In the genomic region with DNA sequence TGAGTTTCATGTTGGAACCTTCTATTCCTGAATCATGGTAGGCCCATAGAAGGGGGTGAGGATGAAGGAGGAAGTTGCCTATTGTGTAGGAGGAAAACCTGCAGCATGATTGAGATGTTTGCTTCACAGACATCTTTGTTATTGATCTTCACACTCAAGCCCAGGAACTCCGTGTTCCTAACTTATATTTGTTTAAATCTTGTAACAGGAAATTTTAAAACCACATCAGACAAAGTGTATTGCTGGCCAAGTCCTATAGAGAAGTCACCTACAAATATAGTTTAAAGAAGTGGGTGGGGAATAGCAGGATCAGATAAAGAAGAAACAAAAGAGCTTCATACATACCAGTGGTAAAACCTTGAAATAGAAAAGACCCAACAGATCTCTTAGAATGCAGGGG, we compare ENCODE assay signal across 28 mouse cellular contexts. TPM values are rescaled to one million over a fixed set of nuclear protein-coding genes. Genes with fewer than 3 reads are reported as not detected.
"Had no signal": no experiment of that assay in that cellular context is flagged by ENCODE, and none has a peak within 500 bp of the region (broad histone marks: within the 10 kb centered on the region; RNA-seq: fewer than 3 reads in every experiment).

No protein-coding gene starts in this region.

- H3K27me3 ChIP-seq: megakaryocyte, embryonic 14.5 days; midbrain, embryonic 13.5 days; midbrain, embryonic 15.5 days; neural tube, embryonic 13.5 days; neural tube, embryonic 15.5 days had no signal

- DNase-seq: lung, adult 18-20 months; lung, embryonic 14.5 days; lung, postnatal 14 days; lung, postnatal 36 days; retina, postnatal 1 day; right cerebral cortex, adult 18-20 months; right cerebral cortex, postnatal 25 days; right cerebral cortex, postnatal 4 days; spleen, adult 18-20 months; thymus, adult 18-20 months; thymus, postnatal 14 days; thymus, postnatal 36 days had no signal

- H3K4me3 ChIP-seq: megakaryocyte, embryonic 14.5 days; midbrain, embryonic 13.5 days; midbrain, embryonic 15.5 days; neural tube, embryonic 13.5 days; neural tube, embryonic 15.5 days had no signal

- H3K9ac ChIP-seq: lung, embryonic 14.5 days; midbrain, embryonic 13.5 days; midbrain, embryonic 15.5 days; neural tube, embryonic 13.5 days; neural tube, embryonic 15.5 days had no signal

- H3K4me1 ChIP-seq: midbrain, embryonic 13.5 days; midbrain, embryonic 15.5 days; neural tube, embryonic 13.5 days; neural tube, embryonic 15.5 days had no signal

- H3K36me3 ChIP-seq: midbrain, embryonic 13.5 days; midbrain, embryonic 15.5 days; neural tube, embryonic 13.5 days; neural tube, embryonic 15.5 days had no signal

- H3K9me3 ChIP-seq: megakaryocyte, embryonic 14.5 days; midbrain, embryonic 13.5 days; midbrain, embryonic 15.5 days; neural tube, embryonic 13.5 days; neural tube, embryonic 15.5 days had no signal

- ATAC-seq: midbrain, embryonic 13.5 days; midbrain, embryonic 15.5 days had no signal

- H3K27ac ChIP-seq: macrophage; midbrain, embryonic 13.5 days; midbrain, embryonic 15.5 days; neural tube, embryonic 13.5 days; neural tube, embryonic 15.5 days had no signal

- H3K4me2 ChIP-seq: lung, embryonic 14.5 days; midbrain, embryonic 11.5 days; midbrain, embryonic 13.5 days; midbrain, embryonic 15.5 days; neural tube, embryonic 13.5 days; neural tube, embryonic 15.5 days had no signal

RNA-seq across cellular contexts. Expression of a gene that starts 27.4 kb away (rescaled TPM):
- total RNA-seq: megakaryocyte progenitor cell, adult 5-6 weeks; midbrain, postnatal 0 days had no signal
- polyA plus RNA-seq: liver, embryonic 16.5 days; lung, embryonic 14.5 days; lung, embryonic 16.5 days; macrophage; midbrain, embryonic 11.5 days; midbrain, embryonic 13.5 days; midbrain, embryonic 15.5 days; midbrain, postnatal 0 days; neural tube, embryonic 11.5 days; neural tube, embryonic 13.5 days; neural tube, embryonic 15.5 days; small intestine, adult 2 months; stomach, embryonic 14.5 days; stomach, embryonic 16.5 days; urinary bladder, adult 2 months had no signal

RNA-seq across cellular contexts. Expression of a gene that starts 28.9 kb away (rescaled TPM):
- total RNA-seq: midbrain, postnatal 0 days had no signal
- polyA plus RNA-seq: lung, embryonic 14.5 days; midbrain, embryonic 11.5 days; midbrain, embryonic 13.5 days; midbrain, embryonic 15.5 days; midbrain, postnatal 0 days; neural tube, embryonic 11.5 days; neural tube, embryonic 13.5 days had no signal
